Mouse (Mus musculus) G1E (cell line): ENCODE measurements around the gene Zfhx2.
A peak's percentile ranks its signal among the peaks of the same experiment; 100 is the strongest.

Experiments used
- CTCF ChIP-seq: IDR thresholded peaks from 2 replicates; pipeline ENCODE4 v1.5.1; 2012; ENCODE audit warnings: low read depth, low read length, inconsistent platforms, mixed read lengths
- GATA1 ChIP-seq: IDR thresholded peaks from 2 replicates; pipeline ENCODE4 v1.6.1; 2012; ENCODE audit warnings: borderline replicate concordance, low read length, inconsistent platforms, mixed read lengths
- GATA2 ChIP-seq: IDR thresholded peaks from 2 replicates; pipeline ENCODE4 v1.6.1; 2012; ENCODE audit warnings: low read depth, low read length, inconsistent platforms, borderline replicate concordance
- POLR2AphosphoS5 ChIP-seq: IDR thresholded peaks from 2 replicates; pipeline ENCODE4 v1.6.1; 2012; ENCODE audit warnings: low read depth, low read length, inconsistent platforms; ENCODE audit not compliant: insufficient replicate concordance
- TAL1 ChIP-seq: conservative IDR thresholded peaks from 2 replicates; pipeline ENCODE4 v1.6.1; 2012; ENCODE audit warnings: low read depth, low read length, inconsistent platforms, mixed read lengths

DNA sequence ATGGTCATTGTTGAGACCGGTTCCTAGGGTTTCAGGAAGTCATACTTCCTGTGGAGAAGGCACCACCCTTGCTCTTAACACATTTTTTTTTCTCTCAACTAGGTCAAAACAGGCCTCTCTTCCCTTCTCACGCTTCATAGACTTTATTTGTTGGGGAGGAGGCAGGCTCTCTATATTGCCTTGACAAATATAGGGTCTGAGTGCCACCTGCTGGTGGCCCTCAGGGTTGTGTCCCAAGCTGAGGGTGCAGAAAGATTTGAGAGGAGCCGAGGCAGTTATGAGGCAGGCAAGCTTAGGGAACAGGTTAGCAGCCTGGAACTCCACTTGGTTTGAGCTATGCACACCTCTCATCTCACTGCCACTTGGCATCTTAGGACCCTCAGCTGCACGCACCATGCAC is 5.9 kb upstream of the Zfhx2 start:
- TF ChIP-seq CTCF (peak; percentile 22; the same call in 1 of the 2 replicates), GATA1 (no peak), POLR2AphosphoS5 (no peak), GATA2 (no peak), TAL1 (no peak)
